Mouse (Mus musculus) splenic B cell, adult 2 months (primary cell): Measurements from ENCODE around the gene Pet100.
"Not testable (repeated sequence)": the region's sequence is repeated elsewhere in the genome, so short reads cannot be mapped to it uniquely, and the experiment has no call there.

Source experiments
- DNase-seq: peaks from one replicate; pipeline ENCODE4 v3.0.0-alpha.2; 2011; ENCODE audit warnings: low read depth, low spot score
- H3K27me3 ChIP-seq: 2 replicates; pipeline ENCODE4 v1.6.1; 2012; ENCODE audit warnings: mild to moderate bottlenecking, low read length, moderate library complexity, mixed read lengths; ENCODE audit not compliant: control insufficient read depth, poor library complexity, insufficient read depth, severe bottlenecking
- H3K36me3 ChIP-seq: 2 replicates; pipeline ENCODE4 v1.6.1; 2012; ENCODE audit warnings: mild to moderate bottlenecking, low read length, moderate library complexity, mixed read lengths; ENCODE audit not compliant: control insufficient read depth, poor library complexity, insufficient read depth, severe bottlenecking

The Pet100 gene

GRCm38 (mm10) chr8:3621199-3621970, at the start of gene Pet100, which contains the start of gene Xab2:
Gene Pet100 (plus strand): TSS chr8:3621548.
Gene Xab2 (minus strand): TSS chr8:3621316.
- DNase-seq: peak; percentile 100
- Histone ChIP-seq H3K36me3 (peaks cover 1% of the 10 kb centered on the region; the same call in 1 of the 2 replicates), H3K27me3 (no peaks in the 10 kb centered on the region)

- Histone ChIP-seq H3K36me3 (no peaks in the 10 kb centered on the region), H3K27me3 (no peaks in the 10 kb centered on the region)
- no peak for DNase-seq
Observed at GRCm38 (mm10) chr8:3574546-3574945, 46.8 kb upstream of the Pet100 start.

- DNase-seq: no peak
Observed at GRCm38 (mm10) chr8:3576211-3576960, 45.0 kb upstream of the Pet100 start.

GRCm38 (mm10) chr8:3579390-3580364, 41.7 kb upstream of the Pet100 start:
- H3K27me3 ChIP-seq: no peaks in the 10 kb centered on the region
- DNase-seq: no peak
- H3K36me3 ChIP-seq: no peaks in the 10 kb centered on the region

More at GRCm38 (mm10) chr8:3576211-3576960, 45.0 kb upstream of the Pet100 start:
- H3K27me3 ChIP-seq: no peaks in the 10 kb centered on the region
- H3K36me3 ChIP-seq: no peaks in the 10 kb centered on the region

- DNase-seq, H3K36me3 ChIP-seq, H3K27me3 ChIP-seq: not testable (repeated sequence)
Observed at GRCm38 (mm10) chr8:3581961-3582360, 39.4 kb upstream of the Pet100 start.

- DNase-seq: no peak
- Histone ChIP-seq H3K36me3 (no peaks in the 10 kb centered on the region), H3K27me3 (no peaks in the 10 kb centered on the region)
Observed at GRCm38 (mm10) chr8:3586452-3586851, 34.9 kb upstream of the Pet100 start.

- no peak for DNase-seq
- Histone ChIP-seq H3K36me3 (no peaks in the 10 kb centered on the region), H3K27me3 (no peaks in the 10 kb centered on the region)
Observed at GRCm38 (mm10) chr8:3586993-3587390, 34.4 kb upstream of the Pet100 start, which contains the start of gene Camsap3. Gene Camsap3 (plus strand): TSS chr8:3587293.

- H3K36me3 ChIP-seq: no peaks in the 10 kb centered on the region
- H3K27me3 ChIP-seq: no peaks in the 10 kb centered on the region
- peak; percentile 46 for DNase-seq
Observed at GRCm38 (mm10) chr8:3587391-3588257, 33.7 kb upstream of the Pet100 start.

GRCm38 (mm10) chr8:3588258-3588633, 33.1 kb upstream of the Pet100 start:
- DNase-seq: no peak
- no peaks in the 10 kb centered on the region for H3K27me3 ChIP-seq
- no peaks in the 10 kb centered on the region for H3K36me3 ChIP-seq

- no peak for DNase-seq
- no peaks in the 10 kb centered on the region for H3K27me3 ChIP-seq
- no peaks in the 10 kb centered on the region for H3K36me3 ChIP-seq
Observed at GRCm38 (mm10) chr8:3593470-3593869, 27.9 kb upstream of the Pet100 start.

GRCm38 (mm10) chr8:3594466-3594865, 26.9 kb upstream of the Pet100 start:
- H3K27me3 ChIP-seq: no peaks in the 10 kb centered on the region
- DNase-seq: no peak
- H3K36me3 ChIP-seq: no peaks in the 10 kb centered on the region

GRCm38 (mm10) chr8:3598054-3598453, 23.3 kb upstream of the Pet100 start:
- no peak for DNase-seq
- no peaks in the 10 kb centered on the region for H3K36me3 ChIP-seq
- H3K27me3 ChIP-seq: no peaks in the 10 kb centered on the region

- DNase-seq: no peak
- Histone ChIP-seq H3K36me3 (no peaks in the 10 kb centered on the region), H3K27me3 (no peaks in the 10 kb centered on the region)
Observed at GRCm38 (mm10) chr8:3599219-3599618, 22.1 kb upstream of the Pet100 start.

- DNase-seq: no peak
- Histone ChIP-seq H3K27me3 (no peaks in the 10 kb centered on the region), H3K36me3 (no peaks in the 10 kb centered on the region)
Observed at GRCm38 (mm10) chr8:3600401-3600800, 20.9 kb upstream of the Pet100 start.
